Mouse (Mus musculus) cortical plate, adult 2 months (tissue): Measurements from ENCODE around the gene Arid1b.

ENCODE experiments used
- CTCF ChIP-seq: fragments of 200-500 bp; IDR thresholded peaks from 2 replicates; pipeline ENCODE4 v1.5.1; 2011; ENCODE audit warnings: mild to moderate bottlenecking, control low read depth, low read length; ENCODE audit not compliant: insufficient read depth; ENCODE audit errors: extremely low read depth
- POLR2A ChIP-seq: fragments of 200-500 bp; IDR thresholded peaks from 2 replicates; pipeline ENCODE4 v1.6.1; 2011; ENCODE audit warnings: mild to moderate bottlenecking, low read length, control low read depth; ENCODE audit not compliant: insufficient read depth; ENCODE audit errors: extremely low read depth

GRCm38 (mm10) chr17:5377930-5378310, 383.8 kb downstream of the Arid1b start:
- no peak for TF ChIP-seq POLR2A
- TF ChIP-seq CTCF = no peak
